Mouse (Mus musculus): ENCODE data around the gene Sct. TPM values are rescaled to one million over a fixed set of nuclear protein-coding genes. Genes with fewer than 3 reads are reported as not detected.
"Not testable (repeated sequence)": the region's sequence is repeated elsewhere in the genome, so short reads cannot be mapped to it uniquely, and the experiment has no call there.

The Sct gene
- polyA plus RNA-seq, 1 experiment from 2014 or later, result 0.64 TPM

- H3K27me3 ChIP-seq (replicated peaks), result 0 out of 2 replicates have a peak, but pooled peaks cover 4% of the 10 kb centered on the region
- no peaks in the 10 kb centered on the region for H3K9me3 ChIP-seq (replicated peaks)
- H3K4me3 ChIP-seq, result no peak overlapping the region
- no peak overlapping the region for H3K27ac ChIP-seq (ENCODE audit: poor library complexity, severe bottlenecking)
- peaks cover 8% of the 10 kb centered on the region for H3K4me1 ChIP-seq (replicated peaks)
- peak; percentile 26; the same call in 1 of the 2 replicates for ATAC-seq (ENCODE audit: insufficient number of reproducible peaks, low FRiP score)
- H3K4me2 ChIP-seq, result peak overlapping the region; percentile 96
- H3K36me3 ChIP-seq, result peaks cover 46% of the 10 kb centered on the region
- 27% methylated on average over 12 of the region's 12 CpGs for WGBS
- no peak overlapping the region for H3K9ac ChIP-seq
Measured at GRCm38 (mm10) chr7:141264761-141265410, 14.0 kb downstream of the Sct start.

GRCm38 (mm10) chr7:141264041-141264700 is 14.8 kb downstream of the Sct start:
- H3K27me3 ChIP-seq (replicated peaks), result 0 out of 2 replicates have a peak, but pooled peaks cover 4% of the 10 kb centered on the region
- ATAC-seq (ENCODE audit: insufficient number of reproducible peaks, low FRiP score), result no peak
- H3K9me3 ChIP-seq (replicated peaks), result no peaks in the 10 kb centered on the region
- H3K9ac ChIP-seq, result no peak overlapping the region
- H3K4me3 ChIP-seq, result no peak overlapping the region
- H3K36me3 ChIP-seq, result peaks cover 53% of the 10 kb centered on the region
- peaks cover 8% of the 10 kb centered on the region for H3K4me1 ChIP-seq (replicated peaks)
- 78% methylated on average over 11 of the region's 11 CpGs for WGBS
- no peak overlapping the region for H3K27ac ChIP-seq (ENCODE audit: poor library complexity, severe bottlenecking)
- no peak overlapping the region for H3K4me2 ChIP-seq

DNA sequence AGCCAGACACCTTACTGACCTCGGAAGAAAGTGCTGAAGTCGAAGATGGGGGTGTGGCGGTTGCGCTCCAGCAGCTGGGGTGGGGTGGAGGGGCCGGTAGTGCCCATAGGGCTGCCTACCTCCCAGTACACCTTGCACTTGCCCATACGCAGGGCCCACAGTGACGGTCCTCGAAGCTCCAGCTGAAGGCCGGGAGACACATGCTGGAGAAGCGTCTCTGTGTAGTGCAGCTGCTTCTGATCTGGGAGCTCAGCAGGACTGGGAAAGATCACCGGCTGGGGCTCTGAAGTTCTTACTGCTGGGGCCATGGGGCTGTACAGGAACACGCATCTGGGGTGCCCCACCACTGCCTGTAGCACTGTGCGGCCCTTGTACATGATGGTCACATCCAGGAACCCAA is 15.3 kb downstream of the Sct start:
- Histone ChIP-seq H3K4me1 (replicated peaks) (peaks cover 8% of the 10 kb centered on the region), H3K36me3 (peaks cover 58% of the 10 kb centered on the region), H3K4me2 (no peak overlapping the region), H3K4me3 (no peak overlapping the region), H3K27ac (ENCODE audit: poor library complexity, severe bottlenecking) (no peak overlapping the region), H3K27me3 (replicated peaks) (0 out of 2 replicates have a peak, but pooled peaks cover 2% of the 10 kb centered on the region), H3K9ac (no peak overlapping the region), H3K9me3 (replicated peaks) (no peaks in the 10 kb centered on the region)
- no peak for ATAC-seq (ENCODE audit: insufficient number of reproducible peaks, low FRiP score)
- WGBS, result 86% methylated on average over 13 of the region's 13 CpGs

DNA sequence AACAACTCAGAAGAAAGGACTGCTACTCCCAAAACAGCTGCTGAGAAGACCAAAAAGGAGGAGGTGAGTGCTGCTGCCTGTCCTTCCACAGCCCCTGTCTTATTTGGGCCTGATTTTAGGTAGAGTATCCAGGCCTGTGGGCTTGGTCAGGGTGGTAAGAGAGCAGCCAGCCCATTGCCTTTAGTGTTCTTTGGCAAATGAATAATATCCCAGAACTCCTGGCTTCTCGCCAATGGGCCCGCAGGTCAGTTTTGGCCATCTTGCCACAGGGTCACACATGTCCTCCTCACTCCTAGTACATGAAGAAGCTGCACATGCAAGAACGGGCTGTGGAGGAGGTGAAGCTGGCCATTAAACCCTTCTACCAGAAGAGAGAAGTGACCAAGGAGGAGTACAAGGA is 17.5 kb downstream of the Sct start:
- peaks cover 80% of the 10 kb centered on the region for H3K36me3 ChIP-seq
- no peaks in the 10 kb centered on the region for H3K27me3 ChIP-seq (replicated peaks)
- ATAC-seq (ENCODE audit: insufficient number of reproducible peaks, low FRiP score), result no peak
- no peak overlapping the region for H3K4me2 ChIP-seq
- H3K4me3 ChIP-seq, result no peak overlapping the region
- peaks cover 8% of the 10 kb centered on the region for H3K4me1 ChIP-seq (replicated peaks)
- no peak overlapping the region for H3K9ac ChIP-seq
- WGBS, result 92% methylated on average over 3 of the region's 3 CpGs
- H3K27ac ChIP-seq (ENCODE audit: poor library complexity, severe bottlenecking), result no peak overlapping the region
- H3K9me3 ChIP-seq (replicated peaks), result no peaks in the 10 kb centered on the region

DNA sequence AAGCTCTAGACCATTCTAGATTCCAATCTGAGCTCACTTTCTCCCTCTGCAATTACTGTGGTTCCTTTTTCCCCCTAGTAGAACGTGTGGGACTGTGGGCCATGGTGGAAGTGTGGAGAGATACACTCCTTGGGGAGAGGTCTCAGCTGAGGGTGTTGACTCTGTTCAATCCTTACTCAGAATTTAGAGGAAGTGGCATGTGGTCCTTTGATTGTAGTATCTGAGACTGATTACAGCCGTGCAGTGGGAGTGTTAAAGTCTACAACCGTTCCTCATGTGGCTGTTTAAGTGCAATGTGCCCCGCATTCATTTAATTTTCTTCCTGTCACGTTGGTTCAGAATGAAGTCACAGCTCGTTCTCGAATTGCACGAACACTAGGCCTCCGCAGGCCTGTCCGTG is 22.8 kb downstream of the Sct start:
- Histone ChIP-seq H3K9ac (no peak overlapping the region), H3K9me3 (replicated peaks) (no peaks in the 10 kb centered on the region), H3K27ac (ENCODE audit: poor library complexity, severe bottlenecking) (no peak overlapping the region), H3K4me3 (no peak overlapping the region), H3K4me2 (no peak overlapping the region), H3K36me3 (peaks cover 93% of the 10 kb centered on the region), H3K27me3 (replicated peaks) (no peaks in the 10 kb centered on the region), H3K4me1 (replicated peaks) (no peaks in the 10 kb centered on the region)
- ATAC-seq (ENCODE audit: insufficient number of reproducible peaks, low FRiP score), result no peak
- WGBS, result 82% methylated on average over 10 of the region's 10 CpGs

DNA sequence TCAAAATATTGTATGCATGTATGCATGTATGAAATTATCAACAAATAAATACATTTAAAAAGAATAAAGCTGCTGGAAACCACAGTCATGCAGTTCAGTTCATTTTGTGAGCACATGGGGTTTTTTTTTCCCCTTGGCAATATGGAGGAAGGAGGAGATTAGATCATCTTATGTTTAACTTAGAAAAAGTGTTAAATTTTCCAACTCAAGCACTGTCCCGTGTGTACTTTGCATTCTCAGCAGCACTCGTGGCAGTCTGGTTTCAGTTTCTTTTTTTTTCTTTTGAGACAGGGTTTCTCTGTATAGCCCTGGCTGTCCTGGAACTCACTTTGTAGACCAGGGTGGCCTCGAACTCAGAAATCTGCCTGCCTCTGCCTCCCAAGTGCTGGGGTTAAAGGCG is 28.4 kb downstream of the Sct start:
- H3K27me3 ChIP-seq (replicated peaks); H3K9me3 ChIP-seq (replicated peaks); H3K4me1 ChIP-seq (replicated peaks); H3K4me3 ChIP-seq; H3K4me2 ChIP-seq; H3K27ac ChIP-seq (ENCODE audit: poor library complexity, severe bottlenecking); H3K9ac ChIP-seq; ATAC-seq (ENCODE audit: insufficient number of reproducible peaks, low FRiP score): not testable (repeated sequence)
- peaks cover 95% of the 10 kb centered on the region for H3K36me3 ChIP-seq
- WGBS, result 86% methylated on average over 4 of the region's 4 CpGs

- Histone ChIP-seq H3K4me1 (replicated peaks) (peaks cover 23% of the 10 kb centered on the region), H3K9ac (no peak overlapping the region), H3K4me3 (no peak overlapping the region), H3K9me3 (replicated peaks) (no peaks in the 10 kb centered on the region), H3K27me3 (replicated peaks) (no peaks in the 10 kb centered on the region), H3K4me2 (no peak overlapping the region), H3K27ac (ENCODE audit: poor library complexity, severe bottlenecking) (no peak overlapping the region), H3K36me3 (peaks cover 56% of the 10 kb centered on the region)
- ATAC-seq (ENCODE audit: insufficient number of reproducible peaks, low FRiP score), result no peak
- 91% methylated on average over 10 of the region's 10 CpGs for WGBS
Measured at GRCm38 (mm10) chr7:141231551-141231950, 47.4 kb downstream of the Sct start.

DNA sequence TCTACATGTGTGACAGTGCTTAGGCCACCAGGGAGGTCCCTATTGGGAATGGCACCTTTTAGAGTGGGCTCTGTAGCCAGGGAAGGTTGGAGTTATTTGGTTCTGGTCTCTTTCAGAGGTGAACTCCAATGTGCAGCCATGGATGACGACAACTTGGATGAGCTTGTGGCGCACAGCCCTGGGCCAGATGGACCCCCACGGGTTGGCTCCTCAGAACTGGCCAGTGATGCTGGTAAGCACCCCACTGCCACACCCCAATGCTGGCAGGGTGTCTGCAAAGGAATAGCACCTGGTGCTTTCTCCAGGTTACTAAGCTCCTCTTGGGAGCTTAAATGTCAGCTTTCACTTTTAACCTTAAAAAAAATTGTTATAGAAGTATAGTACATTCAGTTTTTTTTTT is 47.8 kb downstream of the Sct start:
- H3K36me3 ChIP-seq, result peaks cover 53% of the 10 kb centered on the region
- no peaks in the 10 kb centered on the region for H3K9me3 ChIP-seq (replicated peaks)
- no peak overlapping the region for H3K9ac ChIP-seq
- 96% methylated on average over 3 of the region's 3 CpGs for WGBS
- ATAC-seq (ENCODE audit: insufficient number of reproducible peaks, low FRiP score), result no peak
- no peaks in the 10 kb centered on the region for H3K27me3 ChIP-seq (replicated peaks)
- peaks cover 23% of the 10 kb centered on the region for H3K4me1 ChIP-seq (replicated peaks)
- H3K27ac ChIP-seq (ENCODE audit: poor library complexity, severe bottlenecking), result no peak overlapping the region
- no peak overlapping the region for H3K4me3 ChIP-seq
- no peak overlapping the region for H3K4me2 ChIP-seq

DNA sequence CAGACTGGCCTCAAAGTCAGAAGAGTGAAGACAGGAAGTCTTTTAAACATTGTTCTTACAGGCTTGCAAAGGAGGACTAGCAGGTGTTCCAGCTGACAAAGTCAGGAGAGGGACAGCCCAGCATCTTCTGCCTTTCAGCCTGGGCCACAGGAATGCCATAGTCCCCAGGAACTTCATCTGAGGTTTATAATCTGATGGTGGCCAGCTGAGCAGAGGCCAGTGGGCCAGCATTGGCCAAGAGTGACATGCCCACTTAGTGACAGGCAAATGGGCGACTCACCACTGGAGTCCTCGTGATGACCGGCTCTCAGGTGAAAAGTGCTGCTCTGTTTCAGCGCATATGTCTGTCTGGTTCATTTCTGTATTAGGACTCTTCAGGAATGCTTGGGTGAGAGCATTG is 48.4 kb downstream of the Sct start:
- Histone ChIP-seq H3K9ac (no peak overlapping the region), H3K9me3 (replicated peaks) (no peaks in the 10 kb centered on the region), H3K36me3 (peaks cover 47% of the 10 kb centered on the region), H3K4me3 (no peak overlapping the region), H3K4me2 (peak overlapping the region; percentile 89; the same call in 1 of the 2 replicates), H3K27me3 (replicated peaks) (no peaks in the 10 kb centered on the region), H3K4me1 (replicated peaks) (peaks cover 23% of the 10 kb centered on the region), H3K27ac (ENCODE audit: poor library complexity, severe bottlenecking) (no peak overlapping the region)
- 89% methylated on average over 4 of the region's 4 CpGs for WGBS
- no peak for ATAC-seq (ENCODE audit: insufficient number of reproducible peaks, low FRiP score)

GRCm38 (mm10) chr7:141229702-141230101 is 49.2 kb downstream of the Sct start:
- WGBS, result 56% methylated on average over 6 of the region's 6 CpGs
- peak overlapping the region; percentile 97 for H3K9ac ChIP-seq
- no peak overlapping the region for H3K27ac ChIP-seq (ENCODE audit: poor library complexity, severe bottlenecking)
- no peaks in the 10 kb centered on the region for H3K9me3 ChIP-seq (replicated peaks)
- peak overlapping the region; percentile 92 for H3K4me3 ChIP-seq
- no peaks in the 10 kb centered on the region for H3K27me3 ChIP-seq (replicated peaks)
- peaks cover 23% of the 10 kb centered on the region for H3K4me1 ChIP-seq (replicated peaks)
- H3K36me3 ChIP-seq, result peaks cover 39% of the 10 kb centered on the region
- peak overlapping the region; percentile 89 for H3K4me2 ChIP-seq
- ATAC-seq (ENCODE audit: insufficient number of reproducible peaks, low FRiP score), result no peak

All from heart, embryonic 12.5 days (tissue).